Mouse (Mus musculus) monocyte, adult 5-6 weeks (primary cell): ENCODE results near the gene Cyp4a10. TPM values are rescaled to one million over a fixed set of nuclear protein-coding genes. Genes with fewer than 3 reads are reported as not detected.
"Not testable (repeated sequence)": the region's sequence is repeated elsewhere in the genome, so short reads cannot be mapped to it uniquely, and the experiment has no call there.

Experiments
- ATAC-seq: fragments of 153-309, 156-312 bp; replicated peaks from 2 replicates; pipeline ENCODE4 v1.8.0; 2017; ENCODE audit warnings: mild to moderate bottlenecking; ENCODE audit not compliant: low TSS enrichment, insufficient number of reproducible peaks, severe bottlenecking, poor library complexity, low FRiP score
- total RNA-seq: library from RNA; stranded (forward); fragments of 200-1000, 200-491, 200-594 nt; gene quantifications from 3 replicates; pipeline ENCODE4 v1.2.3, GENCODE M21; 2017

Gene Cyp4a10
- total RNA-seq: not detected in 3 replicates

- ATAC-seq: not testable (repeated sequence)
These were observed at the start of gene Cyp4a10 for GRCm38 (mm10) chr4:115518000-115518399. Cyp4a10 (plus strand) TSS chr4:115518264.

GRCm38 (mm10) chr4:115473585-115473984, 44.5 kb upstream of the Cyp4a10 start:
- ATAC-seq: not testable (repeated sequence)

- not testable (repeated sequence) for ATAC-seq
These were observed 42.0 kb upstream of the Cyp4a10 start for GRCm38 (mm10) chr4:115476051-115476450.

GRCm38 (mm10) chr4:115481006-115481652, 36.9 kb upstream of the Cyp4a10 start:
- ATAC-seq: no peak

GRCm38 (mm10) chr4:115496001-115496400, 22.1 kb upstream of the Cyp4a10 start, which contains the start of gene Cyp4a14:
Cyp4a14 (minus strand) TSS chr4:115496142.
- no peak for ATAC-seq

GRCm38 (mm10) chr4:115497466-115497865, 20.6 kb upstream of the Cyp4a10 start:
- ATAC-seq: no peak

GRCm38 (mm10) chr4:115513964-115514363, 4.1 kb upstream of the Cyp4a10 start:
- ATAC-seq: not testable (repeated sequence)

GRCm38 (mm10) chr4:115519444-115519843, 1.4 kb downstream of the Cyp4a10 start:
- no peak for ATAC-seq

GRCm38 (mm10) chr4:115521766-115522165, 3.7 kb downstream of the Cyp4a10 start:
- ATAC-seq: no peak

GRCm38 (mm10) chr4:115545101-115545500, 27.0 kb downstream of the Cyp4a10 start:
- ATAC-seq: no peak

- ATAC-seq: no peak
These were observed 28.2 kb downstream of the Cyp4a10 start for GRCm38 (mm10) chr4:115546141-115546828.

GRCm38 (mm10) chr4:115552726-115553125, 34.7 kb downstream of the Cyp4a10 start:
- no peak for ATAC-seq

- no peak for ATAC-seq
These were observed 37.4 kb downstream of the Cyp4a10 start for GRCm38 (mm10) chr4:115555513-115555912.

GRCm38 (mm10) chr4:115557861-115558561, 39.9 kb downstream of the Cyp4a10 start:
- ATAC-seq: no peak

GRCm38 (mm10) chr4:115561236-115561635, 43.2 kb downstream of the Cyp4a10 start:
- ATAC-seq: not testable (repeated sequence)

- ATAC-seq: no peak
These were observed 45.3 kb downstream of the Cyp4a10 start, which contains the start of gene Cyp4a31 for GRCm38 (mm10) chr4:115563401-115563800. Cyp4a31 (plus strand) TSS chr4:115563649.

- ATAC-seq: not testable (repeated sequence)
These were observed 46.6 kb downstream of the Cyp4a10 start for GRCm38 (mm10) chr4:115564469-115565225.

GRCm38 (mm10) chr4:115575255-115575654, 57.2 kb downstream of the Cyp4a10 start:
- no peak for ATAC-seq

- no peak for ATAC-seq
These were observed 57.7 kb downstream of the Cyp4a10 start for GRCm38 (mm10) chr4:115575776-115576175.
